Mouse (Mus musculus) cortical plate, adult 2 months (tissue): Measurements from ENCODE around the gene Gnat1. TPM values are rescaled to one million over a fixed set of nuclear protein-coding genes. Genes with fewer than 3 reads are reported as not detected.

Source experiments
- H3K27ac ChIP-seq: fragments of 200-500 bp; 2 replicates; pipeline ENCODE4 v1.5.1; 2012; ENCODE audit warnings: low read length, control low read depth, inconsistent platforms; ENCODE audit not compliant: insufficient read depth
- H3K4me1 ChIP-seq: fragments of 200-500 bp; 2 replicates; pipeline ENCODE4 v1.6.1; 2011; ENCODE audit warnings: low read length; ENCODE audit not compliant: control insufficient read depth, insufficient read depth
- H3K4me3 ChIP-seq: fragments of 200-500 bp; 2 replicates; pipeline ENCODE4 v1.5.1; 2011; ENCODE audit warnings: mild to moderate bottlenecking, low read length, control low read depth; ENCODE audit not compliant: insufficient read depth
- CTCF ChIP-seq: fragments of 200-500 bp; IDR thresholded peaks from 2 replicates; pipeline ENCODE4 v1.5.1; 2011; ENCODE audit warnings: mild to moderate bottlenecking, control low read depth, low read length; ENCODE audit not compliant: insufficient read depth; ENCODE audit errors: extremely low read depth
- POLR2A ChIP-seq: fragments of 200-500 bp; IDR thresholded peaks from 2 replicates; pipeline ENCODE4 v1.6.1; 2011; ENCODE audit warnings: mild to moderate bottlenecking, low read length, control low read depth; ENCODE audit not compliant: insufficient read depth; ENCODE audit errors: extremely low read depth
- polyA plus RNA-seq: library from polyadenylated mRNA; depleted of rRNA; stranded (reverse); fragments of >200 nt; gene quantifications from 2 replicates; pipeline ENCODE4 v1.2.3, GENCODE M21; 2012

Gnat1 gene
- polyA plus RNA-seq, 1 experiment, result 0.42 TPM

DNA sequence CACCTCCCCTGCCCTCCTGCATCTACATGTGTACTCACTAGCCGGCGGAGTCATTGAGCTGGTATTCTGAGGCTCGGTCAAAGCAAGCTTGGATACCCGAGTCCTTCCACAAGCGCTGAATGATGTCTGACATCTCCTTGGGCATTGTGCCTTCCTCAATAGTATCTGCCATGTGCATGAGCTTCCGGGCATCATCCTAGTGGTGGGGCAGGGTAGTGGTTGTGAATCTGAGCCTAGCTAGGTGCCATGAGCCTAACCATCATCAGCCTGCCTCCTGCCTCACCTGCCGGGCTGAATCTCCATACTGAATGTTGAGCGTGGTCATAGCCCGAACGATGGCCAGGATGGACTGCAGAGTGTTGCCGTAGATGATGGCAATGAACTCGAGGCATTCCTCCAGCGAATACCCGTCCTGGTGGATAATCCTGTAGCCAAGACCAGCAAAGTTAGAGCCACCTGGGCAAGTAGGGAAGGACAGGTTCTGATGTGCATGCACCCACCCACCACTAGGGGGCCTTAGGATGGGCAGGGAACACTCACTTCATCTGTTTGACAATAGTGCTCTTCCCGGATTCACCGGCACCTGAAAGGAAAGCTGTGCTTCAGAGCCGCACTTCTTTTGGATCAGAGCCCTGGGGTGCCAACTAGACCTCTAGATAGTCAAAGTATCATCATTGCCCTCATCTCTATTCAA lies 2.3 kb downstream of the Gnat1 start:
- Histone ChIP-seq H3K4me3 (no peak overlapping the region), H3K4me1 (no peaks in the 10 kb centered on the region), H3K27ac (no peak overlapping the region)
- TF ChIP-seq POLR2A (no peak), CTCF (peak; percentile 70)

DNA sequence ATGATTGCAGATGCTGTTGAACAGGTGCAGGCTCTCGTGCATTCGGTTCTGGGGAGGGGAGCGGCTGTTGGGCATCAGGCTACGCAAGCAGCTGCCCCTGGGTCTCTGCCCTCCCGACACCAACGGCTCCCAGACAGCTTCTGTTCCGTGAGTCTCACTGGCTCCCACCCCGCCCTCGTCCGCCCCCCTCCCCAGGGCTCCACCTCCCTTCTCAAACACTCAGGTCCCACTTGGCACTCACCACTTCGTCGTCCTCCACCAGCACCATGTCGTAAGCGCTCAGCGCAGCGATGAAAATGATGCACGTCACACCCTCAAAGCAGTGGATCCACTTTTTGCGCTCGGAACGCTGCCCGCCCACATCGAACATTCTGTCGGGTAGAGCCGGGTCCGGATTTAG lies 3.2 kb downstream of the Gnat1 start:
- H3K4me1 ChIP-seq, result no peaks in the 10 kb centered on the region
- TF ChIP-seq POLR2A, result no peak
- TF ChIP-seq CTCF, result no peak
- H3K27ac ChIP-seq, result no peak overlapping the region
- peak overlapping the region; percentile 13; the same call in 1 of the 2 replicates for H3K4me3 ChIP-seq

DNA sequence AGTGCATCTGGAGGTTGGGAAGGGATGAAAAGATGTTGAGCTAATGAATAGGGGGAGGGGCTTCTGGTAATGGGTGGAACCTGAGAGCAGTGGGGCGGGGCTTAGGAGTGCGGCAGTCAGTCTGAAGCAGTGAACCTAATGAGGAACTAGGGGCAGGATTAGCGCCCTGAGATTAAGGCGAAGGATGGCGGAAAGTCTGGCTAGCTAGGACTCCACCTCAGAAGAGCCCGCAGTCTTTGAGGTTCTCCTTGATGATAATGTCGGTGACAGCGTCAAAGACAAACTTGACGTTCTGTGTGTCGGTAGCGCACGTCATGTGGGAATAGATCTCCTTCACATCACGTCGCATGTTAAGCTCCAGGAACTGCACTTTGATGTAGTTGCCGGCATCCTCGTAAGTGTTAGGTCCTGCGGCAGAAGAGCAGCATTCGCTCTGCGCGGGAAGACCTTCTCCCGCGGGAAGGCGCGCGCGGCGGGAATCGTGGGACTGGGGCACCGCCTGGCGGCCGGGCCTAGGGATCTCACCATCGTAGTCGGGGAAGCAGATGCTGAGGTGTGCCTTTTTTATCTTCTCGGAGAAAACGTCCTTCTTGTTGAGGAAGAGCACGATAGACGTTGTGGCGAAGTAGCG lies 3.7 kb downstream of the Gnat1 start:
- H3K27ac ChIP-seq, result no peak overlapping the region
- peak overlapping the region; percentile 13; the same call in 1 of the 2 replicates for H3K4me3 ChIP-seq
- H3K4me1 ChIP-seq, result no peaks in the 10 kb centered on the region
- no peak for TF ChIP-seq POLR2A
- peak; percentile 65 for TF ChIP-seq CTCF

DNA sequence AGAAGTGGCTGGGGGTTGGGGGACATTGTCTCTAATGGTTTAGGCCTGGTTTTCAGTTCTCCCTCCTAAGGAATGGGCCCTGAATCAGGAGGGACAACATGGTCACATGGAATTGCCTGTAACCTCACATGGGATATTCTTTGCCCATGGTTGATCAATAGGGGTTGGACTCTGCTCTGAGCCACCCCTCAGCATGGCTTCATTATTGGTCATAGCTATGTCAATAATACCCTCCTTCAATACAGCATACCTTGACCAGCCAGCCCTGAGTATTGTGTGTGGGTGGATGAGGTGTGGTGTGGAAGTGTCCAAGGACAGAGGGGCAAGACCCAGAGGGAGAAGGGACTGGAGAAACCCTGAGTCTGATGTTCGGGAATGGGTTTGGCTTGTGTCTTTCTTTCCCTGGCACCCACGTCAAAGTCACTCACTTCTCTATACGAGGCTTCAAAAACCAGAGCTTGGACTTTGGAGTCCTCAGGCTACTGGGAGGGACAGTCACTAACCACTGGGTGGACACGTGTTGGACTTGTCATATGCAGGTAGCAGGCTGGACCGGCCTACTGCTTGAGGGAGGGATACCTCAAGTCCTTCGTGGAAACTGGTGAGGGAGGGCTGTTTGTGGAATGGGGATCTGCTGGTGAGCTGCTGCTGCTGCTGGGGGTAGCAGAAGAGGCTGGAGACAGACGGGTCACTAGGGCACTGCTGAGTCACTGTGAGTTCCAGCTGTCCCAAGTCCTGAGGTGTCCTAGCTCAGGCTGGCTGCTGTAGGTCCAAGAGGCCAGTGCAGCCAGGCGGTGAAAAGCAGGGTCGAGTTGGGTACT lies 4.7 kb downstream of the Gnat1 start:
- TF ChIP-seq CTCF (no peak), POLR2A (no peak)
- Histone ChIP-seq H3K4me3 (no peak overlapping the region), H3K27ac (no peak overlapping the region), H3K4me1 (no peaks in the 10 kb centered on the region)

DNA sequence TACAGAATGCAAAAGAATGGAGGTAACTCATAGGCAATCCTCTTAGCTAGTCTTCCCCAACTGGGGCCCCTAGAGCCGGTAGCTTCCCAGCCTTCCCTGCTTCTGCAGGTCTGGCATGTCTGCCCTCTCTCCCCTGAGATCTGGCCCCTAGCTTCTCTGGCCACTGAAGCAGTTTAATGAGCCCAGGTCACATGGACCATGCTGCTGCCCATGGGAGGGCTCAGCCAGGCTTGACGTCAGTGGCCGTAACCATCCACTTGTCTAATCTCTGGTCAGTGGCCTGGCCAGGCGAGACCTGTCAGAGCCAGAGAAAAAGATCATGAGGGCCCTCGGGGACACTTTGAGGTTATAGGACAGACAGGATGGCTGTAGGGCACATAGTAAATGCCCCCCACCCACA lies 9.3 kb downstream of the Gnat1 start:
- Histone ChIP-seq H3K4me1 (no peaks in the 10 kb centered on the region), H3K4me3 (no peak overlapping the region), H3K27ac (no peak overlapping the region)
- no peak for TF ChIP-seq POLR2A
- no peak for TF ChIP-seq CTCF

DNA sequence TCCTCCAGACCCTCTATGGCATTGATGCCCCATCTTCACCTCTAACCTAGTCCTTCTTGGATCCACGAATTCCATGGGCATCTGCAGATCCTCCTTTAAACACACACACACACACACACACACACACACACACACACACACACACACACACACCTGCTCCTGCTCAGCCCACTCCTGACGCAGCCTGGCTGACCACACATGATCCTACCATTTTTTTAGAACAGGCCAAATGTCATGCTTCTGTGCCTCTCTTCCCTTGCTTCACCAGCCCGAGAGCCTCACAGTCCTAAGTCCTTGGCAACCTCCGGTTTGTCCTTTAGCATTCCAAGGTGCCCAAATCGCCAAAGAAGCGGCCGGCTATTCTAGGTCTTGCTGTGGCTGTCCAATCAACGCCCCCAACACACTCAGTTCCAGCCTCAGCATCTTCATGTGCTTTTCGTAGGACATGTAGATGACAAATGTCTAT lies 10.0 kb downstream of the Gnat1 start, which contains the start of gene Slc38a3:
Slc38a3 (minus strand) TSS at position 51 of the 466 bp plus-strand sequence.
- no peak within 1 kb of the TSS for H3K4me3 ChIP-seq
- H3K4me1 ChIP-seq, result no peaks in the 10 kb centered on the region
- H3K27ac ChIP-seq, result no peak within 1 kb of the TSS
- TF ChIP-seq POLR2A, result no peak

DNA sequence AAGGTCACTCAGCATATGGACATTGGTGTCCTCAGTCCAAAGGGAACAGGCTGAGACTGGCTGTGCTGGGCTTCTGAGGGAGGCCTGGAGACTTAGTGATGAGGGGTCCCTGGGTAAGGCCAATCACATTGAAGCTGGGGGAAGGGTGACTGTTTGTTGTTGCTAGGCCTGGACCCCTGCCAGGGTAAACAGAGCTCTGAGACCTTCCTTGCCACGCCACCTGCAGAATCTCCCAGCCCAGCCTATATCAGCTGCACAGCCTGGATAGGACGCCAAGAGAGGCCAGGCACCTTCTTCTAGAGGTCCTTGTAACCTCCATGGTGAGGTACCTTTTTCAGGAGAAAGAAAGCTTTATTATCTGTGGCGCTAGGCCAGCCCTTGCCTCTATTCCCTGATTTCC lies 10.6 kb downstream of the Gnat1 start:
- Histone ChIP-seq H3K4me3 (no peak overlapping the region), H3K4me1 (no peaks in the 10 kb centered on the region), H3K27ac (no peak overlapping the region)
- TF ChIP-seq POLR2A (no peak), CTCF (no peak)

DNA sequence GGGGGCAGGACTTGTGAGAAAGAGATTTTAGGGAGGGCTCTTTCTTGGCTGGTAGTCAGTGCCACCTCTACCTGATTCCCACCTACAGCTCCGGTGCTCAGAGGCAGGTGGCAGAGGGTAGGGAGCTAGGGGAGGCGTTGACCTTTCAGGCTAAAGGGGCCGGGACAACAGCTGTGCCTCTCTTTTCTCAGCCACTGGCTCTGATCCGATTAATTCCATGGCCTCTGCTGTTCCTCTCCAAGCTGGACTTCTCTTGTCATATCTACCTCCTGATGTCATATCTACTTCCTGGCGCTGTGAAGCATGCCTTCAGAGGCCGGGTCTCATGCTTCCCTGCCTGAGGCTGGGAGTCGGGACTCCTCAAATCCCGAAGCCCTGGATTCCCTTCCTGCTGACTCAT lies 11.5 kb downstream of the Gnat1 start:
- no peaks in the 10 kb centered on the region for H3K4me1 ChIP-seq
- TF ChIP-seq CTCF (no peak), POLR2A (no peak)
- no peak overlapping the region for H3K27ac ChIP-seq
- no peak overlapping the region for H3K4me3 ChIP-seq

DNA sequence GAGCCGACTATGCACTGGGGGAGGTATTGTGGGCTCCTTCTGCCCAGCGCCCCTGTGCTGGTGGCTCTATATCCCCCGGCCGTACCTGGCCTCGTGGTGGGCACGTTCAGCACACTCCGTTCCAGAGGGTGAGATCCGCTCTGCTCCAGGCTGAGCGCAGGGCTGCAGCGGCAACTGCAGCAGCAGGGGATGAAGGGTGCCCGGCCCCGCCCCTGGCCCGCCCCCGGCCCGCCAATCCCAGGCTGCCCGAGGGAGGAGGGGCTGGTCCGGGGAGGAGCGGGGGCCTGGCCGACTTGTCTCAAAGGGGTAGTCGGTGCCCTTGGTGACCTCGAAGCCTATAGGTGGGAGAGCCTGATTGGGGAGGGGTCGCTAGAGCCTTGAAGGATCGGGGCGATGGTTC lies 12.3 kb downstream of the Gnat1 start:
- TF ChIP-seq POLR2A (peak; percentile 90), CTCF (no peak)
- Histone ChIP-seq H3K27ac (0 out of 2 replicates have a peak overlapping the region, but pooled peaks have one; percentile 51), H3K4me3 (peak overlapping the region; percentile 37), H3K4me1 (no peaks in the 10 kb centered on the region)
